Mouse (Mus musculus): ENCODE measurements around the gene Zkscan4. TPM values are rescaled to one million over a fixed set of nuclear protein-coding genes. Genes with fewer than 3 reads are reported as not detected.
"Not testable (repeated sequence)": the region's sequence is repeated elsewhere in the genome, so short reads cannot be mapped to it uniquely, and the experiment has no call there.

Gene Zkscan4
- total RNA-seq (2021) = 1 to 10 TPM; 2.2 to 2.6 TPM
- long read RNA-seq, experiment 1, partial matches to known transcripts = 0 of 1 reads
- long read RNA-seq, experiment 1, other reads (novel, unspliced or antisense) = 0 of 1 reads
- long read RNA-seq, experiment 2, partial matches to known transcripts = 0 of 2 reads
- long read RNA-seq, experiment 2, other reads (novel, unspliced or antisense) = 0 of 2 reads

DNA sequence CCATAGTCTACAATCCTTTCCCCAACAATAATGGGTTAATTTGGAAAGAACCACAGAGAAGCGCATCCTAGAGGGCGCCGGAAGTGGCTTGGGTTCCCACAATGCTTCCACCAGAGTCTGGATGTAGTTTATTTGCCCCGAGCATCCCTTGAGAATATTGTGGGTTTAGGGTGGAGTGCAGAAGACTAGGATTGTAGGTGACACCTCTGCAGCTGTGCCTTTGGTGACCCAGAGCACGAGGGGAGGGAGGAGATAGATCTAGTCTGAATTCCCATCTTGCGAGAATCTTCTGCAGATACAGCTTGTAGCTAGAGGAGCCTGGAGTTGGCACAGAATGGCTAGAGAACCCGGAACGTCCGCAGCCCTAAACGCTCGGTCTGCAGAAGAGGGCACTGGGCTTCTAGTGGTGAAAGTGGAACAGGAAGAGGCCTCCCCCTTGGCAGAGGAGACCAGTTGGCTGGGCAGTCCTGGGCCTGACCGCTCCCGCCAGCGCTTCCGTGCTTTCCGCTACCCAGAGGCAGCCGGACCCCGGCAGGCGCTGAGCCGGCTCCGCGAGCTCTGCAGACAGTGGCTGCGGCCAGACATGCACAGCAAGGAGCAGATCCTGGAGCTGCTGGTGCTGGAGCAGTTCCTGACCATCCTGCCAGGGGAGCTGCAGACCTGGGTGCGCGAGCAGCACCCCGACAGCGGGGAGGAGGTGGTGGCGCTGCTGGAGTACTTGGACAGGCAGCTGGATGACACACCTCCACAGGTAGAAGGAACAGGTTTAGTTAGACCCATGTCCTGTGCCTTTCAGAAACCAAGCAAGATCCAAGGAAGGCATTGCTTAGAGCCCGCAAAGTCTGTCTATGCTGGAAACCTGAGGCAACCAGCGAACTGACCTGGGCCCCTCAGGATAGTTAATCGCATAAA is at the start of gene Zkscan4, which contains the start of gene Gm10065:
Zkscan4 (plus strand) TSS at position 149 of the 912 bp plus-strand sequence.
Gm10065 (minus strand) TSS at position 683 of the 912 bp plus-strand sequence.
- peak; percentile 49 for DNase-seq (ENCODE audit: low spot score in 2 of 2)

DNA sequence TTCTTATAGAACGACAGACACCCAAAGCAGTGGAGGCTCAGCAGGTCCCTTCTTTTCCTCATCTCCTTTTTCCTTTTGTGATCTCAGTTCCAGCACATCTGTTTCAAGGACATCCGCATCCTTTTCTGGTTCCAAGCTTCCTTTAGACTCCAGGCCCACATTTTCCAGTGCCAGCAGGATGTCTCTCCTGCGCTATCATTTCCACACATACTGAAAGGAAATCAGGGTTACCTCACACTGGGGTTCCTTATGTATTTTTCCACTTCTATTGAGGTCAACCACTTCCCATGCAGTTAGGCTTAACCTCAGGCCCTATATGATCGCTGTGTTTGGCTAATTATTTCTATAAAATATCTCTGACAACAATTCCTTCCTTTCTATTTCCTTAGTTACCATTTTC is 43.2 kb upstream of the Zkscan4 start:
- DNase-seq (ENCODE audit: low spot score in 2 of 2) = no peak

DNA sequence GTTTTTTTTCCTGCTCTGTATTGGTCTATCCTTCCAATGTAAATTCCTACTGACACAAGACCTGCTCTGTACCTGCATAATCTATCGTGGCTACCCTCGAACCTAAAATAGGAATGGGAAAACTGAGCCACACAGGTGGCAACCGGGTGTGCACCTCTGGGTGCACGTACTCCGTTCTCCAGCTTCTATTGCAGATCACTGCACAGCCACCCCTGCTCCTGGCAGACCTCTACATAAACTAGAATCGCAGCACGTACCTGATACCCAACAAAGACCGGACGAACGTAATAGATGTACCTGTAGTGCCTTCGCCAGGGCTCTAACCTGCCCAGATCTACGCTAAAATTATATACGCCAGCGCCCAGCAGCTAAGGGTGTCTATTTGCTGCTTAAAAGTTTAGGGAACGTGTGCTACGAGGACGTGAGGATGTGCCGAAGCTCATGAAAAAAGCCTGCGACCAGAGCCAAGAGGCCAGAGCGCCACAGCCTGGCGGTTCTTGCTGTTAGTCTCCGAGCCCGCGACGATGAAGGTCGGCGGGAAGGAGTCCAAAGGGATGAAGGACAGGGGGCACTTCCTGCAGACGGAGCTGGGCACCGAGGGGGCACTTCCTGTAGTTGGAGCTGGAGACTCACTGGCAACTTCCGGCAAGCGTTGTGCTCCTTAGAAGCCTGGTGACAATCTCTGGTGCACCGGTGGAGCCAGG is 38.1 kb upstream of the Zkscan4 start, which contains the start of gene Pgbd1:
Pgbd1 (minus strand) TSS at position 556 of the 704 bp plus-strand sequence.
- DNase-seq (ENCODE audit: low spot score in 2 of 2) = peak; percentile 56 to 60

DNA sequence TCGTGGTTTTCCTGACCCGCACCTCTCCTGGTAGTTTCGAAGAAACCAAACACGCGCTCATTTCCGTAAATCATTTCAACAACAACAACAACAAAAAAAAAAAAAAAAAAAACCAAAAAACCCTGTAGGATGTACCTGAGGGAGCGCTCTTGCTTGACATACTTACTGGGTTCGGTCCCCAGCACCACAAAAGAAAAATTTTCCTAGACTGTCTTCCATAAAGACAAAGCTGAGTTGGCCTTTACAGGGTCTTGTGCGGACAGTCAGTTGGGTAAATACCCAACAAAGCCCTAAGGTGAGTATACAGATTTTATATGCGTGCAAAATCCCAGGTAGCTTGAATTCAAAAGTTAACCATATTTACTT is 37.5 kb upstream of the Zkscan4 start:
- DNase-seq (ENCODE audit: low spot score in 2 of 2) = no peak

DNA sequence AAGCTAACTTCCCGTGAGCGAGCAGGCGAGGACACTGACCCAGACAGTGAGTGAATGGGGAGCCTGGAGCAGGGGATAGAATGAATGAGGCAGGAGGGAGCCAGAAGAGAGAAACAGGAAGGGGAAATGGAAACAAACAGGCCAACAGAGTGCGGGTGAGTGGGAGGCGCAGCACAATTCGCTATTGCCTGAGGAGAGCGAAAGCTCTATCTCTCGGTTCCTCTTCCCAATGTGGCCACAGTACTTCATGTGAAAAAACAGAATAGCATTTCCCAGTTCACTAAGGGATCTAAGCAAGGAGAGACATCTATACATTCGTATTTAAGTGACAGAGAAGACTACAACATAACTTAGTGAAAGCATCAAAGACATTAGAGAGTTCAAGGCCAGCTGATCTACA is 31.9 kb upstream of the Zkscan4 start:
- no peak for DNase-seq (ENCODE audit: low spot score in 2 of 2)

DNA sequence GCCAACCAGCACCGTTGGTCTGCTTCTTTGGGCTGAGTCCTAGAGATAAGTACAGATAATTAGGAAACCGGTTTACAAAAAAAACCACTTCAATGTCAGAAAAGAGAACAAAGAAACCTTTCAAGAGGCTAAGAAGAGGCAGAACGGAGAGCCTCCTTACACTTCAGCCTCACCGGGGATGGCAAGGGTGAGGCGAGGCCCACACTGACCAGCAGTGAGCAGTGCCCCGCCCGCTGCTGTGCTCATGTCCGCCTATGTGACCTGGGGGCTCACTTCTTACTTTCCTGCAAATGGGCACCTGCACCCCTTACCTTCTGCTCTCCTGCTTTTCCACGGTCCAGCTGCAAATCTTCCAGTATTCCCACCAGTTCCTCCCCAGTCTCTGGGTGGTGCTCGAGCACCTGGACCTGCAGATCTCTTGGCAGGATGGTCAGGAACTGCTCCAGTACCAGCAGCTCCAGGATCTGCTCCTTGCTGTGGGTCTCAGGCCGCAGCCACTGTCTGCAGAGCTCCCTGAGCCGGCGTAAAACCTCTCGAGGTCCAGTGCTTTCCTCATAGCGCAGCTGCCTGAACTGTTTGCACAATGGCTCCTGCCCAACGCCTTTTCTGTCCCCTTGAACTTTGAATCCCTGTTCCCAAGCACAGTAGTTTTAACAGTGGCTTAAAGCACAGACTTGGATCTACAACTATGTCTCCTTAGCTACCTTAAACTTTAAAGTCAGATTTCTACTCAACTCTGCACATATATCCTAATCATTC is 30.7 kb upstream of the Zkscan4 start:
- DNase-seq (ENCODE audit: low spot score in 2 of 2) = no peak

DNA sequence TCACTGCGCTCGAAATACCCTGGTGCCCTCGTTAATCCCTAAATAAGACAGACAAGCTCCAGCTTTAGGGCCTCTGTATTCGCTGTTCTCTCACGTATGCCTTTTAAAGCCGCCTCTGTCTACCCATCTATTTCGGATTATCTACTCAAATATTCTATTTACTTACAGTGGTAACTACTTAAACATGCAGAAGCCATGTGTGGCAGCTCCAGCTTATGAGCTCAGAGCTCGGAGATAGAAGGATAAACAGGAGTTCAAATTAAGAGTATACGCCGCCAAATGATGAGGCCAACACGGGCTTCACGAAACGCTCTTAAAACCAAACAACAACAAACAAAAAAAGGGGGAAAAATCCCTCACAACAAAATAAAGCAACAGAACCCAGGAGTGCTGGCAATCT is 25.7 kb upstream of the Zkscan4 start:
- DNase-seq (ENCODE audit: low spot score in 2 of 2) = no peak

DNA sequence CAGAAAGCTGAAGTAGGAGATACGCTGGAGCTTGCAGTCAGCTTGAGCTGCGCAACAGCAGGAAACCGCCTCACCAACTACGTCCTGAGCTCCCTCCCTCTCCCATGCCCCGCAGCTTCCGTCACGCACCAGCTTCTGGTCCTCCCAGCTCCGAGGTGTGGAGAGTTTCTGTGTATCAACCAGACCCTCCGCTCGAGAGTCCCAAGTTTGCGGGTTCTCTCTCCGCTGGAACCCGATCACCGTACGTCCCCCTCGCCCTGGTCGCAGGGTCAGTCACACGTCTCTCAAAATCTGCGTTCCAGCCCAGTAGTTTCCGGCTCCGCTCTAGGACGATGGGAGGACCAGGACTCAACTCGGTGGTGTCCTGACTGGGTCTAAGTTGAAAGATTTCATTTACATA is 25.3 kb upstream of the Zkscan4 start, which contains the start of gene Zscan26:
Zscan26 (minus strand) TSS at position 282 of the 400 bp plus-strand sequence.
- DNase-seq (ENCODE audit: low spot score in 2 of 2) = peak; percentile 80 to 81

DNA sequence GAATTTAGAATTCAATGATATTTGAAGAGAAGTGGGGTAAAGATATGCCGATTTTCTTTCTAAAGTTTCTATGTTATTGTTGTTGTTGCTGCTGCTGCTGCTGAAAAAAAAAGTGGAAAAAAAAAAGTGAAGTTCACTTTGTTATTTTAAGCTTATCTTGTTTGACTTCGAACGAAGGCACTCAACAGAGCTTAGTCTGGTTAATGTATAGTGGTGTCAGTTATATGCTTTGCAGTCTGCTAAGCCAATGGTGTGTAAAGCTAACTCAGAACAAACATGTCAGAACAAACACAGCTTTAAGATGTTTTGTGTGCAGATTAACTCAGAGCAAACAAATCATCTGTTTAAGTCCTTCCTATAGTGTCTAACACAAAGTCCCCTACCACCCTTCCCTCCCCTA is 24.6 kb upstream of the Zkscan4 start:
- DNase-seq (ENCODE audit: low spot score in 2 of 2) = no peak

DNA sequence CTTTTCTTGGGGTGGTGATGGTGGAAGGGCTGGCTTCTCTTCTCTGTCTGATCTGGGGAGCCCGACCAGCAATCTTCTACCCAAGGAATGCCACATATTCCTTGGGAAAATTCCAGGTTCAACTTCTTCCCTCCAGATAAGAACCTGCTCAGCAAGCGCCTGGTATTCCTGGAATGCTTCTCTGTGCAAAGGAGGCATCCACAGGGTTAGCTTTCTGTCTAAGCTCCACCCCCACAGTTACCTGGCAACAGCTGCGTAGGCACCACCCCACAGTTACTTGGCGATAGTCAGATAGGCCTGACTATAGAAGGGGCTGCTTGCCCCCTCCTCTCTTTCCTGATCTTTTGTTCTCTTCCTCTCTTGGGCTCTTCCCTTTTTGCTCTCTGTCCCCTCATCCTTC is 22.4 kb upstream of the Zkscan4 start:
- DNase-seq (ENCODE audit: low spot score in 2 of 2) = no peak

DNA sequence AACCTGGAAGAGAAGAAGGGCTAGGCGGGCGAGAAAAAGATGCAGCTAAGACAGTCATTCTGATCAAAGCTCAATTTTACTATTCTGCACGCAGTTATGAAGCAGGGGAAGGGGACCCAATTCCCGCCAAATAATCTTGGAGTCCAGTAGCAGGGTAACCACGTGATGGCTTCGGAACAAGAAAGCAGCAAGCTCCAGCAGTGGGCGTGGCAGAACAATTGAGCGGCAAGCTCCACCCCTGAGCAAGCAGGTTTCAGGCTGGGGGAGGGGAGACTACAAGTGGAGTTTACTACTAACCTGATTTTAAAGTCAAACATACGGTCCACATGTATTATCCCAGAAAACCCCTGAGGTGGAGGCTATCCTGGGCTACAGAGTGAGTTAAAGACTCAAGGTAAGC is 16.2 kb upstream of the Zkscan4 start:
- not testable (repeated sequence) for DNase-seq (ENCODE audit: low spot score in 2 of 2)

DNA sequence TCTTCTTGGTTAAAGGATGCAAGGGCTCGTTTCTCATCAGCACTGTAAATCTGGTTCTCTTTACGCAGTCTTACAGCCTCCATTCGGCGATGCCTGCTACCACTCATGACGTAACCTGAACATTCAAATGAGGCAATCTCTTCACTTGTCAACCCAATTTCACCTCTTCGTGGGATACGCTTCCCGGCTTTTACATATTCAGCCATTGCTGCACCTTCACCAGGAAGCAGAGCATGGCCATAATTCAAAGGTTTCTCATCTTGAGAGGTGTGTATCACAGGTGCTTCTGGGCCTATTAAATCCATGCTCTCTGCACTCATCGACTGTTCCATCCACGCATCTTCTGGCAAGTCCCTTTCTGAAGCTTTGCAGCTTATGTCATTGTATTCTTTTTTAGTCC is 11.4 kb upstream of the Zkscan4 start:
- DNase-seq (ENCODE audit: low spot score in 2 of 2) = no peak

DNA sequence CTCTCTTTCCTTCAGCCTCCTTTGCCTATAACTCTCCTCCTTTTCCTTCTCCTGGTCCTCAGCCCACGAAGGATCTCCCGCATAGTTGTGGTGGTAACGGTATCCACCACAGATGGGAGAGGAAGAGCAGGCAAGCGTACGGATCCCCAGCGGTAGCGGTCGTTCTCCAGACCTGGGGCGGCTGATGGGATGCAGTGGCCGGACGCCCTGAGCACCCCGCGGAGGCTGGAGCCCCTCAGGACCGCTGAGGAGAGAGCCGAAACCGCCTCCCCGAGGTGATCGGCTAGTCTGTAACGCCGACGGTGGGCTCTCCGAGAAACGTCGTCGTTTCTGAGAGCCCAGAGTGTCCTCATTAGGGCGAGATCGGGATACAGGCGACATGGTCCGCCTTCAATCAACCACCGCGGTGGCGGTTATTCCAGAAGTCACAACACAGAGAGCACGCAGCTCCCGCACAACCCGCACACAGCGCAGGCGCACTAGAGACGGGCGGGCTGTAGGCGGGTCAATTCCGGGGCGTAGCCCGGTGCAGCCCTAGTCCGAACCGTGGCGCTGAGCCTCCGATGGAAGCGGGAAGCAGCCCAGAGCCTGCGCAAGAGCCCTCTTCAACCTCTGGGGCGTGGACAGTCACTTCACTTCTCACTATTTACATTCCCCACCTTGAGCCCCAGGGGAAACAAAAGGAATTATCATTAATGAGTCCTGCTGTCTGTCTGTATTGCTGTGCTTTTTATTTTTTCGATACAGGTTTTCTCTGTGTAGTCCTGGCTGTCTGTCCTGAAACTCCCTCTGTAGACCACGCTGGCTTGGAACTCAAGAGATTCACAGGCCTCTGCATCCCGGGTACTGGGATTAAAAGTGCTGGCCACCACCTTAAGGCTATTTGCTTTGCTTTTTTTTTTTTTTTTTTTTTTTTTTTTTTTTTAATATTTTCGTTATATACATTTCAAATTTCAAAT is 10.4 kb upstream of the Zkscan4 start, which contains the start of gene Nkapl:
Nkapl (minus strand) TSS at position 449 of the 959 bp plus-strand sequence.
- peak; percentile 80 for DNase-seq (ENCODE audit: low spot score in 2 of 2)

DNA sequence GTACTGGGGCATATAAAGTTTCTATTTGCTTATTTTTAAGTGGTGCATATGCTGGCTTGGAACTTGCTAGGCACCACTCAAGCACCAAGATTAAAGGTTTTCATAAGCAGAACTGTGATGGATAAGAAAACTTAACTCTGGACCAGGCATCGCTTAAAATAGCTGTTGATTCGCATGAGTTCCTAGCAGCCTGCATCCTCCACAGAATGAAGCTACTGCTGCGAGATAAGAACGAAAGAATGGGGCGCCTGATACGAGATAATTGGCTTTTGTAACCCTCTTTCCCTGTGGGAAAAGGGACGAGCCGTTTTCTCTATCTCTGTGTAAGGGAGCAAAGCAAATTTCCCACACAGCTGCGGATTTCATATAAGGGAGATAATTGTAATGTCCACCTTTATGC is 9.6 kb upstream of the Zkscan4 start:
- no peak for DNase-seq (ENCODE audit: low spot score in 2 of 2)

DNA sequence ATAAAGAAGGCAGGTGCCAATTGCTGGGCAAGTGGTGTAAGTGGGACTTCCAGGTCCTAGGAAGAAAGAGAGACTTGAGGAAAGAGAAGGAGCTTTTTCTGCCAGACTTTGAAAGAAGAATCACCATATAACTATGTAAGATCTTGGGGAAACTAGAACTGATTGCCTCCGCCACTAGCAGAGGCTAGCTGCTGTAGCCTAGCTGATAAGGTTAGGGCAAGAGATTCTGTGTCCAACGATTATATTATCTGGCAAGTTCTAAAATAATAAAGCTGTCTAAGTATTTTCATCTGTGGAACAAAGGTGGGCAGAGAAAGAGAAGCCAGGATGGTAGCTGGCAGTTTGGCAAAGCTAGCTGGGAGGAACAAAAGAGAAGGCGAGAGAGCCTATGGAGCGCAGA is 6.3 kb upstream of the Zkscan4 start:
- DNase-seq (ENCODE audit: low spot score in 2 of 2) = no peak

DNA sequence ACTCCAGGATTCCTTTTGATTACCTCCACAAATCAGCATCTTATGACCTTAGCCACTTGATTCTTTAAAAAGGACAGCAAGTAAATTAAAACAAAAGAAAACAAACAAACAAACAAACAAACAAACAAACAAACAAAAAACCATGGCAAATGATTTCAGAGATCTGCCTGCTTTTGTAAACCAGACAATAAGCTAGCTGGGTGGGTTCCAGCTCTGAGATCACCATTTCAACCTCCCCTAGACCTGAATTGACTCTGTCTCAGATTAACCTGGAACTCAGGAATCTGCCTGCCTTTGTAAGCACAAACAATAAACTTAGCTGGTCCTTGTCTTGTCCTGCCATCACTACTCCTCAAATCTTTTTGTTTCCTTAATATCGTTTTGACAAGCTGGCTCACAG is 8.2 kb downstream of the Zkscan4 start:
- DNase-seq (ENCODE audit: low spot score in 2 of 2) = no peak

DNA sequence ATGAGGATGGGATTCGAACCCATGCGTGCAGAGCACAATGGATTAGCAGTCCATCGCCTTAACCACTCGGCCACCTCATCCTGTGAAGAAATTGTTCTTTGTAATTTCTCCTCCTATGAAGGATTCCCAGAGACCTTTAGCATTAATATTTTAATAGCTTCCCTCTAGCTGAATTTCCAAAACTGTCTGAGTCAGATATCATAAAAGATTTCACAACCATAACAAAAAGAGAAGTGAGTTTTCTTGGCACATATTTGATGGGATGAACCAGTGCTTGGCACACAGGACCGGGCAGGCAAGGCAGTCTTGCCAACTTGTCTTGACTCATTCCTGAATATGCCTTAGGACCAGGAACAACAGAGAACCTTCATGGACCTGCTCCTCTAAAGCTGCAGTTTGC is 14.1 kb downstream of the Zkscan4 start:
- DNase-seq (ENCODE audit: low spot score in 2 of 2) = peak in 1 of 2 experiments; percentile 13

DNA sequence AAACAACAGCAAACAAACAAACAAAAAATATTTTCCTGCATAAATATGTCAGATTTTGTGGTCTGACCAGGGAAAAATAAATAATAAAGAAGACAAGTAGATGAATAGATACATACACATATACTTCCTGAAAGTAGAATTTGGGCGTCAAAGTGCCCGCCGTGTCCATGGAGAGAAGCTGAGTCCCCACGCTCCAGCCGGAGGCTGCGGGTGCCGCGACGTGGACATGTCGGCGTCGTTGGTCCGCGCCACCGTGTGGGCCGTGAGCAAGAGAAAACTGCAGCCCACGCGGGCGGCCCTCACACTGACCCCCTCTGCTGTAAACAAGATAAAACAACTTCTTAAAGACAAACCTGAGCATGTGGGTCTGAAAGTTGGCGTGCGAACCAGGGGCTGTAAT is 16.4 kb downstream of the Zkscan4 start, which contains the start of gene AK157302:
AK157302 (plus strand) TSS at position 144 of the 400 bp plus-strand sequence.
- DNase-seq (ENCODE audit: low spot score in 2 of 2) = no peak

DNA sequence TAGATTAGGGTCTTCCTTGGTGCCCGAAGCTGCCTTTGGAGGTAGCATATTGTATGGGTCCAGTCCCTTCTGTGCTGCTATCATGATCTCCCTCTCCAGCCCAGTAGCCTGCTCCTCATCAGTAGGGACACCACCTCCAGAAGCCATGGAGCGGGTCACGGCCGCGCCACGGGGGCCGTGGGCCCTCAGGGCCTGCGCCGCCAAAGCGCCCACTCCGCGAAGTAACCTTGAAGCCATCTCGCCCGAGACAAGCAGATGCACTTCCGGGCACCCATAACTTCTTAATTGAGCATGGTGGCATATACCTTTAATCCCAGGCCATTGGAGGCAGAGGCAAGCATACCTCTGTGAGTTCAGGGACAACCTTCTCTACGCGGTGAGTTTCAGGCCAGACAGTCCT is 22.5 kb downstream of the Zkscan4 start, which contains the start of gene Gm11273:
Gm11273 (minus strand) TSS at position 237 of the 400 bp plus-strand sequence.
- not testable (repeated sequence) for DNase-seq (ENCODE audit: low spot score in 2 of 2)

Measured in adrenal gland, adult 18-20 months (tissue).